Mouse (Mus musculus) large intestine, adult 2 months (tissue): ENCODE measurements around the gene Myocos. TPM values are rescaled to one million over a fixed set of nuclear protein-coding genes. Genes with fewer than 3 reads are reported as not detected.

Experiments used
- DNase-seq: peaks from one replicate; pipeline ENCODE4 v3.0.0-alpha.2; 2012; ENCODE audit warnings: low read depth, low spot score
- WGBS: fragments of 180-500 bp; shearing (Covaris S2); methylation state at CpG from one replicate; pipeline ENCODE4 v1.1.7; 2018; 5-methylcytosine and 5-hydroxymethylcytosine counted together
- polyA plus RNA-seq: library from polyadenylated mRNA; depleted of rRNA; stranded (reverse); fragments of >200 nt; gene quantifications from 2 replicates; pipeline ENCODE4 v1.2.3, GENCODE M21; 2012; rRNA removed

Myocos gene
- polyA plus RNA-seq, 1 experiment, result not detected

DNA sequence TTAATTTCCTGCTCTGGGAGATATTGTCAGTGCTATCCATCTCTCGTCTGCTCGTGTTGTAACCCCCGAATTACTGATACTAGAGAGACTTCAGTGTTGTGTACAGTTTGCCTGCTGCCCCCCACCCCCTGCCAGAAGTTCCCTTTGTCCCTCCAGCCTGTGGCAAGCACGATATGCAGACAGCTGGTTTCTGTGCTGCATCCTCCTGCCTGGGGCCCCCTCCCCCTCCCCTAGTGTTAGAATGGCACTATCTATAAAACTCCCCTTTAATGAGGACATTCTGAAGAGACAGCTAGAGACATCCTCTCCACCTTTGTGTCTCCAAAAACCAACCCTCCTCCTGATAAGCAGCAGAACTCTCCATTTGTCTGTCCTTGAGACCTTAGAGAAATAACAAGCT lies 34.1 kb downstream of the Myocos start:
- 29% methylated on average over 4 of the region's 4 CpGs for WGBS
- no peak for DNase-seq

DNA sequence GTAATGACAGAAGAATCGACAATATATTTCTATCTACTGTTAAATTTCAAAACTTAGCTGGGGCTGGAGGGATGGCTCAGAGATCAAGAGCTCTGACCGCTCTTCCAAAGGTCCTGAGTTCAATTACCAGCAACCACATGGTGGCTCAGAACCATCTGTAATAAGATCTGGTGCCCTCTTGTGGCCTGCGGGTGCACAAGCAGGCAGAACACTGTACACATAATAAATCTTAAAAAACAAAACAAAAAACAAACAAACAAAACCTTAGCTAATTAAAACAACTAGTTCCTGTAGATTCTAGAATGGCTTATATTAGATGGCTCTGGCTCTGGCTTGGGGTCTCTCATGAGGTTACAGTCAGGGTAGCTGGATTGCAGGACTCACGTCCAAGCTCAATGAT lies 37.5 kb downstream of the Myocos start:
- DNase-seq, result no peak

DNA sequence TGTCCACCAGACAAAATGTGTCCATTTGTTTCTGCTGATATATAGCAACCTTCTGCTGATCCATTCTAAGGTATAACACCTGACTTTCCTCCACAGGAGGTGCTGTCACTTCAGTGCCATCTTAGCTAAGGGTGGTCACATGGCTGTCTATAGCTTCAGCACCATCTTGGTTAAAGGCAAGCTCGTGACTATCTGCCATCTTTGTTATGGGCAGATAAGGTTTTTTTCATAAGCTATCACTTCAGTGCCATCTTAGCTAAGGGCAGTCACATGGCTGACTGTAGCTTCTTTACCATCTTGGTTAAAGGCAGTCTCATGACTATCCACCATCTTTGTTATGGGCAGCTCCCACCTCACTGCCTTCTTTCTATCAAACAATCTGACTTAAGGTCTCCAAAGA lies 42.5 kb downstream of the Myocos start:
- no peak for DNase-seq
- 78% methylated on average over 1 of the region's 1 CpGs for WGBS

More for the DNA sequence above, 37.5 kb downstream of the Myocos start:
- WGBS, result 74% methylated on average over 4 of the region's 4 CpGs

DNA sequence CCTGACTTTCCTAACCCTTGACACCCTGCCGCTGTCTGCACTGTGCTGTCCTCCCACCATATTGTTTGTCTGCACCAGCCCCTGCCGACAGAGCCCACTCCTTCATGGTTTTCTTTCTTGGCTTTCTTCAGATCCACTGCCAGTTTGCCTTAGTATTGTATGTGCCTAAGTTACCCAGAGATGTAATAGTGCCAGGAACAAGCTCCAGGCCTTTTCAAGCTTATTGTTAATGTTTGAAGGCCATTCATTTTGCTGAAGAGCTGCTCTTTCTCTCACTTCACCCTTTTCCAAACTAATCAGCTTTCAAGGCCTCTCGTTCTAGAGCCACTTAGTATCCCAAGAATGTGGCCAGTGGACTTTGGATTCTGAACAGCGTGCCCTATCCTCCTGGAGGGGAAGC lies 46.8 kb downstream of the Myocos start:
- 46% methylated on average over 4 of the region's 4 CpGs for WGBS
- no peak for DNase-seq

DNA sequence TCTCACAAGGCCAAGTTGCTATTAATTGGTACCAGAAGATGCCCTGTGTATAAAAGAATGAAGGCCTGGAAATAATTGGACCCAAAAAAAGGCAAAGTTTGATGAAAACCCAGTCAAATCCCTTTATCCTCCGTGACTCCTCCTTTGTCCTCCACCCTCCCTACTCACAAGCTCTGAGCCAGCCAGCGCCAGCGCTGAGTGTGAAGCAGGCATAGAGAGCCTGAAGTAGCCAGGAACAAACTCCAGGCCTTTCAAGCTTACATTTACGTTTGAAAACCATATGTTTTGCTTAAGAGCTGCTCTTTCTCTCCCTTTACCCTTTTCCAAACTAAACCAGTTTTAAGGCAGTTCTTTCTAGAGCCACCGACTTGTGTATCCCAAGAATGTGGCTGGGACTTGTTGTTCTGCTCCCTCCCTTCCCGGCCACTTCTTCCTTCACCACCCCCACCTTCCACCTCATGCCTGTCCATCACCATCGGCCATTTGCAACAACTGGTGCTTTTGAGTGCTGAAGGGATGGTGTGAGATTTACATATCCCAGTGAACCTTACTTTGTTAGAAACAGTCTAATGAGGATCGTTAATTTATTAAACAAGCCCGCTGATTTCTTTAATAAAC lies 48.3 kb downstream of the Myocos start:
- WGBS, result 65% methylated on average over 9 of the region's 9 CpGs
- no peak for DNase-seq

DNA sequence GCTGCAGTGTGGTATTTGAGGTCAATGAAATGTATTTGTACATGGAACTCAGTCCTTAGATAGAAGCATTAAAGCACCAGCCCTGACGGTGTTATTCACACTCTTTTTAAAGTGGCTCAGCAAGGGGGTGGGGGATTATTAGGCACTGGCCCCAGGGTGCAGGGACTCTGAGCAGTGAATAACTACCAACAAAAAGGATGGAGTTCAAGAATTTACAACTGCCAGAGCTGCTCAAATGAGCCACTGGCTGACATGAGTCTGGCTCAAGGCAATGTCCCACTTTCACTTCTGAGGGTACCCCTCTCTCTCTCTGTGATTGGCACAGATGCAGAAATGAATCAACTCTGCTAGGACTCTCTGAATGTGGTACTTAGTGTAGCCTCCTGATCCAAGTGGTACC lies 49.9 kb downstream of the Myocos start:
- 42% methylated on average over 1 of the region's 1 CpGs for WGBS
- DNase-seq, result no peak

DNA sequence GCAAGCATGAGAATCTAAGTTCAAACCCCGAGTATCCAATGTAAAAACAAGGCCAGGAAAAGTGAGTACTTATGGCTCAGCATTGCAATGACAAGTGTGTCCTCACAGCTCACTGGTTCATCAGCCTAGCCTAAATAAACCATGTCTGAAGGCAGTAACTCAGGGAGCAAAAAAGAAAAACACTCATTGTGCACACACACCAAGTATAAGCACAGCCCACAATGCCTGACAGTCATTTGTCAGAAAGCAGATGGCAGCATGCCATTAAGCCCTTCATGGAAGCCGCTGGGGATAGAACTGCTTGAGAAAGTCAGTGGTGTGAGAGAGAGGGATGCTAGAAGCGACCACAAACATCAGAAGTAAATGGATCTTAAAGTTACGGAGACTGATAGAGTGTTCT lies 56.7 kb downstream of the Myocos start:
- WGBS, result 88% methylated on average over 4 of the region's 4 CpGs
- DNase-seq, result no peak

DNA sequence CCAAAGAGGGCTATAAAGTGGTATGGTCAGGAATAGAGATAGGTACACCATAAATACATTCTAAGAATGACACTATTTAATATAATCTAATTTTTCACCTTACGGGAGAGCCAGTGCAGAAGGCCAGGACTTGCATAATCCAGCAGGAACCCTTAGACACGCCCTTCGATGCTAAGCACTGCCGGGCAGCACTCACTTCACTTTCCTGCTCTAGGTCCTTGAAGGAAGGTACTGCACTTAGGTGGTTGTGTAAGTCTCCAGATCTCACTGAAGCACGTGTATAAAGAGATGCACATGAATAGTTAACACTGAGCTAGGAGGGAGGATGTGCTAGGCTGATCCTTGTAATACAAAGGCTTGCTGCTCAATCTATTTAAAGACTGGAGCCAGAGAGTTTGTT lies 58.4 kb downstream of the Myocos start:
- DNase-seq, result no peak
- WGBS, result 85% methylated on average over 5 of the region's 5 CpGs

DNA sequence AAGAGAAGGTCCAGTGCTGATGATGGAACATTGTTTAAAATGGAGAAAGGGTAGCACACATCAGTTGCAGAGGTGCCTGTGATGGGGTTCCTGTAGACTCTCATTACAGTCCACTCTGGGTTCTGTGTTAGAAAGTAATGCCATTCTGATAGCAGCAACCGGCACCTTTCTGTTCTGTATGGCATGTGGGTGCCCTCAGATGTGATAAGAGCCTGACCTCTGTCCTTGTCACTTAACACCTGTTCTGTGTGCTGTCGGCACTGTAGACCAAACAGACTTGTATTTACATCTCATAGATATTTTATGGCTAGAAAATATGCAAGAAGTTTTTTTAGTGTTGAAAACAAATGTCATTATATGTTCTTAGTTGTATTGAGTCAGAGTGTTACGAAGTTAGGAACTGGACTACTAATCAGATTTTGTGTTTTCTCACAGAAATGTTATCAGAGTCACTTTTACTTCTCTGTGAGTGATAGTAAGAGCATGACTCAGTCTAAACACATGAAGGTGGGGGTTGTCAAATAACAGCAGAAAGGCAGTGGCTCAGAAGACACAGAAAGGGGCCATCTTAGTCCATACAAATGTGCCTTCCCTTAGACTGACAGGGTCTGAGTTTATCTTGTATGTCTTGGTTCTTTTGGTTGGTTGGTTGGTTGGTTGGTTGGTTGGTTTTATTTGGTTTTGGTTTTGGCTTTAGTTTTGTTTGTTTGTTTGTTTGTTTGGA lies 60.5 kb downstream of the Myocos start:
- 57% methylated on average over 3 of the region's 3 CpGs for WGBS
- DNase-seq, result no peak

Other genes starting within 250 kb of the Myocos start
- 0.43 and 1.2 TPM in 2 replicates for gene Dnm3, start 180.2 kb downstream of the Myocos start, polyA plus RNA-seq
- gene Mettl13, start 109.7 kb downstream of the Myocos start, polyA plus RNA-seq, result 3.8 and 4.1 TPM in 2 replicates
- gene Vamp4, start 87.7 kb downstream of the Myocos start, polyA plus RNA-seq, result 4.9 and 7.6 TPM in 2 replicates
- 0.06 and 0.10 TPM in 2 replicates for gene Myoc, start 19.1 kb downstream of the Myocos start, polyA plus RNA-seq
- gene Prrc2c, start 82.3 kb upstream of the Myocos start, polyA plus RNA-seq, result 16.4 and 27.5 TPM in 2 replicates
- 13.7 and 37.2 TPM in 2 replicates for gene Fmo4, start 155.8 kb upstream of the Myocos start, polyA plus RNA-seq
- 2.5 and 5.2 TPM in 2 replicates for gene Fmo1, start 208.4 kb upstream of the Myocos start, polyA plus RNA-seq
- gene Fmo2, start 240.5 kb upstream of the Myocos start, polyA plus RNA-seq, result 4.9 and 6.3 TPM in 2 replicates